Mouse (Mus musculus) MEL (cell line): ENCODE measurements around the gene Ppp1r14b. TPM values are rescaled to one million over a fixed set of nuclear protein-coding genes. Genes with fewer than 3 reads are reported as not detected.

ENCODE experiments used
- BHLHE40 ChIP-seq: IDR thresholded peaks from 2 replicates; pipeline ENCODE4 v1.6.1; 2012; ENCODE audit warnings: low read depth, mild to moderate bottlenecking, inconsistent platforms, low read length, improper control_type of control experiment, borderline replicate concordance
- CHD1 ChIP-seq: IDR thresholded peaks from 2 replicates; pipeline ENCODE4 v1.6.1; 2012; ENCODE audit warnings: low read depth, mild to moderate bottlenecking, inconsistent platforms, low read length, improper control_type of control experiment
- CTCF ChIP-seq, 3 experiments: IDR thresholded peaks in 2 of 3; conservative IDR thresholded peaks in 1 of 3; 2 replicates each; pipeline ENCODE4 v1.5.1; 2011 to 2012; ENCODE audit warnings: low read length in 3 of 3, low read depth in 2 of 3, mild to moderate bottlenecking in 2 of 3, improper control_type of control experiment in 1 of 3, inconsistent platforms in 1 of 3, mixed read lengths in 1 of 3, moderate library complexity in 1 of 3; ENCODE audit not compliant: control insufficient read depth in 1 of 3, insufficient read depth in 1 of 3, poor library complexity in 1 of 3, severe bottlenecking in 1 of 3
- GABPA ChIP-seq: IDR thresholded peaks from 2 replicates; pipeline ENCODE4 v1.6.1; 2012; ENCODE audit warnings: low read depth, mild to moderate bottlenecking, inconsistent platforms, low read length, improper control_type of control experiment, moderate library complexity
- GATA1 ChIP-seq: IDR thresholded peaks from 2 replicates; pipeline ENCODE4 v1.6.1; 2011; ENCODE audit warnings: low read depth, low read length, improper control_type of control experiment
- MAFK ChIP-seq: IDR thresholded peaks from 2 replicates; pipeline ENCODE4 v1.6.1; 2011; ENCODE audit warnings: low read depth, mild to moderate bottlenecking, low read length, improper control_type of control experiment, borderline replicate concordance
- NRF1 ChIP-seq: IDR thresholded peaks from 2 replicates; pipeline ENCODE4 v1.6.1; 2014; ENCODE audit warnings: low read depth, mild to moderate bottlenecking, inconsistent platforms, low read length, improper control_type of control experiment, moderate library complexity; ENCODE audit not compliant: poor library complexity, insufficient read depth, severe bottlenecking
- POLR2AphosphoS2 ChIP-seq: IDR thresholded peaks from 2 replicates; pipeline ENCODE4 v1.6.1; 2011; ENCODE audit warnings: low read length, improper control_type of control experiment
- TCF12 ChIP-seq: IDR thresholded peaks from 2 replicates; pipeline ENCODE4 v1.6.1; 2014; ENCODE audit warnings: low read depth, mild to moderate bottlenecking, inconsistent platforms, low read length, improper control_type of control experiment, moderate library complexity
- polyA plus RNA-seq, 2 experiments: library from polyadenylated mRNA; stranded (reverse) in 1 of 2; unstranded in 1 of 2; fragments of >175 nt in 1 of 2; fragments of >200 nt in 1 of 2; gene quantifications; 2 replicates each; pipeline versions ENCODE4 v1.2.1 to v1.2.4; 2012; ENCODE audit warnings: low replicate concordance in 2 of 2, low read depth in 1 of 2; ENCODE audit not compliant: insufficient read length in 2 of 2, insufficient read depth in 1 of 2, missing spikeins in 1 of 2
- total RNA-seq: library from RNA; depleted of rRNA; stranded (reverse); fragments of 300-350 nt; gene quantifications from 2 replicates; pipeline ENCODE4 v1.2.3, GENCODE M21; 2012; rRNA removed

Ppp1r14b gene
- total and polyA plus RNA-seq, 3 experiments, result 349 to 467 TPM; not detected in 1

DNA sequence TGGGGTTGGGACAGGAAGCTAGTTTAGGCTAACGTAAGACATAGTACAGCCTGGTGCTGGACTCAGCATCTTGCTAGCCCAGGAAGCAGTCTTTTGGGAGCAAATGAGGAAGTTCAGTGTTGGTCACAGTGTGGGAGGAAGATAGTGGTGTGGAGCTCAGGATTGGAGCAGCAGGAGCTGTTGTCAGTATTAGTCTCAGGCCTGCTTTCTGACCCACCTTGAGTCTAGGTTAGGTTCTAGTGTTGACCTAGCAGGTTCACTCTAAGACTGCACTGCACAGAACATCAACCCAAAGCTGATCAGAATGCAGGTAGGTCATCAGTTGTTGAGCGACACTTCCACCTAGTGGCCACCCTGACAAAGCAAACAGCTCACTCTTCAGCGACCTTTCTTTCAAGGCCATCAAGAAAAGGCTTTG is 45.5 kb downstream of the Ppp1r14b start (continued):
- no peak for TF ChIP-seq TCF12
- peak; percentile 51 to 69 (median 64) for TF ChIP-seq CTCF (IDR thresholded peaks at IDR 0.05 in 2 of 3, conservative IDR thresholded peaks at IDR 0.05 in 1 of 3; ENCODE audit: control insufficient read depth in 1 of 3, insufficient read depth in 1 of 3, low read depth in 2 of 3, low read length in 3 of 3, poor library complexity in 1 of 3, severe bottlenecking in 1 of 3)
- no peak for TF ChIP-seq MAFK
- no peak for TF ChIP-seq BHLHE40
- TF ChIP-seq NRF1, result no peak
- no peak for TF ChIP-seq GABPA
- TF ChIP-seq POLR2AphosphoS2, result no peak
- TF ChIP-seq GATA1, result peak; percentile 72
- no peak for TF ChIP-seq CHD1

Other genes with a start within 250 kb of the Ppp1r14b start
- gene Rps6ka4, start 134.3 kb upstream of the Ppp1r14b start, total RNA-seq, result 4.7 and 4.9 TPM in 2 replicates
- gene Rps6ka4, start 134.3 kb upstream of the Ppp1r14b start, polyA plus RNA-seq, result 1 to 10 TPM in 1 of 2 experiments, not detected in 1; 7.3 TPM
- gene Ccdc88b, start 116.8 kb upstream of the Ppp1r14b start, total RNA-seq, result 32.4 and 38.7 TPM in 2 replicates
- gene Ccdc88b, start 116.8 kb upstream of the Ppp1r14b start, polyA plus RNA-seq, result 10 to 100 TPM in 1 of 2 experiments, not detected in 1; 59.8 TPM
- gene Trmt112, start 65.3 kb upstream of the Ppp1r14b start, total RNA-seq, result 285 and 294 TPM in 2 replicates
- 100 to 1,000 TPM in 1 of 2 experiments, not detected in 1; 319 TPM for gene Trmt112, start 65.3 kb upstream of the Ppp1r14b start, polyA plus RNA-seq
- gene Prdx5, start 64.9 kb upstream of the Ppp1r14b start, total RNA-seq, result 127 and 130 TPM in 2 replicates
- 100 to 1,000 TPM in 1 of 2 experiments, not detected in 1; 246 TPM for gene Prdx5, start 64.9 kb upstream of the Ppp1r14b start, polyA plus RNA-seq
- gene Esrra, start 53.2 kb upstream of the Ppp1r14b start, total RNA-seq, result 30.5 and 40.9 TPM in 2 replicates
- 10 to 100 TPM in 1 of 2 experiments, not detected in 1; 32.5 TPM for gene Esrra, start 53.2 kb upstream of the Ppp1r14b start, polyA plus RNA-seq
- gene Catsperz, start 49.6 kb upstream of the Ppp1r14b start, total RNA-seq, result 0.65 TPM in 1 of 2 replicates, not detected in the other
- gene Catsperz, start 49.6 kb upstream of the Ppp1r14b start, polyA plus RNA-seq, result 1 to 10 TPM in 1 of 2 experiments, not detected in 1; 2.4 TPM
- 0.15 TPM in 1 of 2 replicates, not detected in the other for gene Kcnk4, start 40.5 kb upstream of the Ppp1r14b start, total RNA-seq
- gene Kcnk4, start 40.5 kb upstream of the Ppp1r14b start, polyA plus RNA-seq, result 1 to 10 TPM in 1 of 2 experiments, not detected in 1; 1.8 TPM
- 37.7 and 51.7 TPM in 2 replicates for gene Bad, start 33.1 kb upstream of the Ppp1r14b start, total RNA-seq
- gene Bad, start 33.1 kb upstream of the Ppp1r14b start, polyA plus RNA-seq, result 10 to 100 TPM in 1 of 2 experiments, not detected in 1; 69.7 TPM
- gene Gpr137, start 32.5 kb upstream of the Ppp1r14b start, total RNA-seq, result 21.3 and 27.1 TPM in 2 replicates
- gene Gpr137, start 32.5 kb upstream of the Ppp1r14b start, polyA plus RNA-seq, result 10 to 100 TPM in 1 of 2 experiments, not detected in 1; 35.3 TPM
- gene Plcb3, start 1.5 kb downstream of the Ppp1r14b start, total RNA-seq, result 12.6 and 13.0 TPM in 2 replicates
- gene Plcb3, start 1.5 kb downstream of the Ppp1r14b start, polyA plus RNA-seq, result 10 to 100 TPM in 1 of 2 experiments, not detected in 1; 30.8 TPM
- 51.4 and 53.9 TPM in 2 replicates for gene Fkbp2, start 5.5 kb downstream of the Ppp1r14b start, total RNA-seq
- gene Fkbp2, start 5.5 kb downstream of the Ppp1r14b start, polyA plus RNA-seq, result 100 to 1,000 TPM in 1 of 2 experiments, not detected in 1; 167 TPM
- gene Vegfb, start 12.7 kb downstream of the Ppp1r14b start, total RNA-seq, result 11.2 and 11.5 TPM in 2 replicates
- 10 to 100 TPM in 1 of 2 experiments, not detected in 1; 67.6 TPM for gene Vegfb, start 12.7 kb downstream of the Ppp1r14b start, polyA plus RNA-seq
- gene Dnajc4, start 17.6 kb downstream of the Ppp1r14b start, total RNA-seq, result 3.2 and 4.2 TPM in 2 replicates
- 10 to 100 TPM in 1 of 2 experiments, not detected in 1; 12.9 TPM for gene Dnajc4, start 17.6 kb downstream of the Ppp1r14b start, polyA plus RNA-seq
- 23.8 and 32.1 TPM in 2 replicates for gene Nudt22, start 21.1 kb downstream of the Ppp1r14b start, total RNA-seq
- gene Nudt22, start 21.1 kb downstream of the Ppp1r14b start, polyA plus RNA-seq, result 10 to 100 TPM in 1 of 2 experiments, not detected in 1; 30.8 TPM
- gene Trpt1, start 21.2 kb downstream of the Ppp1r14b start, total RNA-seq, result 1.2 and 1.8 TPM in 2 replicates
- gene Trpt1, start 21.2 kb downstream of the Ppp1r14b start, polyA plus RNA-seq, result 1 to 10 TPM in 1 of 2 experiments, not detected in 1; 2.3 TPM
- gene Fermt3, start 44.5 kb downstream of the Ppp1r14b start, total RNA-seq, result 295 and 329 TPM in 2 replicates
- 100 to 1,000 TPM; 244 to 327 TPM for gene Fermt3, start 44.5 kb downstream of the Ppp1r14b start, polyA plus RNA-seq
- gene Stip1, start 65.0 kb downstream of the Ppp1r14b start, total RNA-seq, result 281 and 284 TPM in 2 replicates
- gene Stip1, start 65.0 kb downstream of the Ppp1r14b start, polyA plus RNA-seq, result 100 to 1,000 TPM; 370 to 430 TPM
- gene Macrod1, start 81.8 kb downstream of the Ppp1r14b start, total RNA-seq, result 1.9 and 4.5 TPM in 2 replicates
- gene Macrod1, start 81.8 kb downstream of the Ppp1r14b start, polyA plus RNA-seq, result 10 to 100 TPM in 1 of 2 experiments, not detected in 1; 15.7 TPM
- gene Flrt1, start 130.8 kb downstream of the Ppp1r14b start, total RNA-seq, result 0.03 TPM in 1 of 2 replicates, not detected in the other
- gene Flrt1, start 130.8 kb downstream of the Ppp1r14b start, polyA plus RNA-seq, result not detected
- gene Otub1, start 231.3 kb downstream of the Ppp1r14b start, total RNA-seq, result 103 and 106 TPM in 2 replicates
- gene Otub1, start 231.3 kb downstream of the Ppp1r14b start, polyA plus RNA-seq, result 100 to 1,000 TPM; 194 to 285 TPM
- 736 and 745 TPM in 2 replicates for gene Cox8a, start 242.6 kb downstream of the Ppp1r14b start, total RNA-seq
- gene Cox8a, start 242.6 kb downstream of the Ppp1r14b start, polyA plus RNA-seq, result 1,000 to 10,000 TPM in 1 of 2 experiments, not detected in 1; 1,213 TPM